Mouse (Mus musculus) cerebellum, adult 8-10 months (tissue): Measurements from ENCODE around the gene Fcamr.

ENCODE experiments used
- DNase-seq: peaks from one replicate; pipeline ENCODE4 v3.0.0; 2022

The Fcamr gene

DNA sequence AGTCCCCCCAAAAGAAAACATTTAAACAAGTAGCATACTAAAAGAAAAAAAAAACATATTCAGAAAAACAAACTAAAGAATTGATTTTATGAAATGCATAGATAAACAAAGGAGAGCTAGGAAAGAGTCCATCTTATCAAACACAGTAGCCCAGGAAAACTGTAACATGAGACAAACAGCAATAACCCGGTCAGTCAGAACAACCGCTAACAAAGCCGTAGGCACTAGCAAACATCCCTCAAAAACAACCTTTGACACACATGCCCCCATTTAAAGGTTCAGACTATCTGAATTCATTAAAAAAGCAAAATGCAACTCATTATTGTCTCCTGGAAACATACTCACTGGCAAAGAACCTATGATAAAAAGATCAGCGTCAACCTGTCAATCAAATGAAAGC, 56.8 kb downstream of the Fcamr start:
- no peak for DNase-seq

DNA sequence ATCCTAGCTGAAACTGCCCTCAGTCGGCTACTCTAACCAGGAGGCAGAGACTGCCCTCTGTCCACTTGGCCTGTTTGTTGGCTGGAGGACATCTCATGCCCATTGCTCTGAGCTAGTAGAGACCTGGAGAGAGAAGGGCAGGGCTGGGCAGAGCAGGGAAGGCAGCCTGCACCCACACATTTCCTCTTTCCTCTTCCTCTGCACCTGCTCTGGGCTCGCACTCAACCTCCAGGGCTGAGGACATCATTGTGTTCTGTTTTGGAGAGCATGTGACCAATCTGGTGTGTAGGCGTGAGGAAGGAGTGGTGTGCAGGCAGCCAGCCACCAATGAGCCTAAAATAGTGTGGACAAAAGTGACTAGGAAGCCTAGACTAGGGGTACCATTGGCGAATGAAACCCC, 63.5 kb downstream of the Fcamr start:
- peak; percentile 14 for DNase-seq
